Comparison of ENCODE assay signal across 8 mouse cellular contexts in genomic region chr14:47367461-47367860, GRCm38 (mm10). TPM values are rescaled to one million over a fixed set of nuclear protein-coding genes. Genes with fewer than 3 reads are reported as not detected.
DNase-seq lines count a peak whose midpoint lies in the region; ATAC-seq and TF ChIP-seq lines count a peak whose summit lies in the region.

Gene Lgals3 (plus strand): TSS chr14:47367751.

- peak within 1 kb of the TSS; percentile 48; the same call in 1 of the 2 replicates for H3K27ac ChIP-seq in embryonic facial prominence, embryonic 13.5 days
- H3K27ac ChIP-seq in hindbrain, embryonic 10.5 days, result no peak within 1 kb of the TSS
- peak within 1 kb of the TSS; percentile 48 for H3K27ac ChIP-seq in lung, embryonic 14.5 days (ENCODE audit: low read depth)
- peak within 1 kb of the TSS; percentile 63 for H3K27ac ChIP-seq in neural tube, embryonic 15.5 days (replicated peaks)

- no peak within 1 kb of the TSS for H3K9ac ChIP-seq in embryonic facial prominence, embryonic 13.5 days
- H3K9ac ChIP-seq in lung, embryonic 14.5 days, result no peak within 1 kb of the TSS
- H3K9ac ChIP-seq in neural tube, embryonic 15.5 days (replicated peaks), result no peak within 1 kb of the TSS

- no peak within 1 kb of the TSS for H3K4me3 ChIP-seq in embryonic facial prominence, embryonic 13.5 days
- no peak within 1 kb of the TSS for H3K4me3 ChIP-seq in hindbrain, embryonic 10.5 days
- H3K4me3 ChIP-seq in lung, embryonic 14.5 days (ENCODE audit: low read depth, low read length), result 0 out of 2 replicates have a peak within 1 kb of the TSS, but pooled peaks have one; percentile 9
- no peak within 1 kb of the TSS for H3K4me3 ChIP-seq in neural tube, embryonic 15.5 days (replicated peaks)

- H3K36me3 ChIP-seq in embryonic facial prominence, embryonic 13.5 days, result no peaks in the 10 kb centered on the region
- H3K36me3 ChIP-seq in hindbrain, embryonic 10.5 days, result no peaks in the 10 kb centered on the region
- no peaks in the 10 kb centered on the region for H3K36me3 ChIP-seq in lung, embryonic 14.5 days (ENCODE audit: insufficient read depth)
- H3K36me3 ChIP-seq in neural tube, embryonic 15.5 days, result no peaks in the 10 kb centered on the region

- peak within 1 kb of the TSS; percentile 43 for H3K4me2 ChIP-seq in embryonic facial prominence, embryonic 13.5 days
- peak within 1 kb of the TSS; percentile 43 for H3K4me2 ChIP-seq in lung, embryonic 14.5 days
- peak within 1 kb of the TSS; percentile 20; the same call in 1 of the 2 replicates for H3K4me2 ChIP-seq in neural tube, embryonic 15.5 days

- TF ChIP-seq CTCF in lung, embryonic 14.5 days (IDR thresholded peaks at IDR 0.05; ENCODE audit: low read depth), result no peak

- DNase-seq in 416B (ENCODE audit: low read depth), result peak; percentile 61
- peak; percentile 54 for DNase-seq in NIH3T3 (ENCODE audit: low read depth)
- DNase-seq in hindbrain, embryonic 10.5 days (ENCODE audit: low spot score), result peak; percentile 44
- DNase-seq in layer of hippocampus, adult 8-10 months (ENCODE audit: low spot score in 2 of 2), result peak; percentile 64 to 72
- peak; percentile 78 for DNase-seq in lung, embryonic 14.5 days
- no peak for DNase-seq in spleen, postnatal 4 days (ENCODE audit: low spot score in 2 of 2)

- 32% methylated on average over 9 of the region's 9 CpGs for WGBS in embryonic facial prominence, embryonic 13.5 days
- 57% methylated on average over 9 of the region's 9 CpGs for WGBS in hindbrain, embryonic 10.5 days
- 31% methylated on average over 9 of the region's 9 CpGs for WGBS in lung, embryonic 14.5 days
- 46% methylated on average over 9 of the region's 9 CpGs for WGBS in neural tube, embryonic 15.5 days

- H3K27me3 ChIP-seq in embryonic facial prominence, embryonic 13.5 days, result peaks cover 6% of the 10 kb centered on the region
- H3K27me3 ChIP-seq in hindbrain, embryonic 10.5 days (ENCODE audit: insufficient read depth, poor library complexity, severe bottlenecking), result peaks cover 1% of the 10 kb centered on the region
- H3K27me3 ChIP-seq in lung, embryonic 14.5 days (ENCODE audit: insufficient read depth, low read length), result 0 out of 2 replicates have a peak, but pooled peaks cover under 1% of the 10 kb centered on the region
- H3K27me3 ChIP-seq in neural tube, embryonic 15.5 days (replicated peaks), result 0 out of 2 replicates have a peak, but pooled peaks cover 5% of the 10 kb centered on the region

- no peaks in the 10 kb centered on the region for H3K9me3 ChIP-seq in embryonic facial prominence, embryonic 13.5 days
- H3K9me3 ChIP-seq in hindbrain, embryonic 10.5 days, result no peaks in the 10 kb centered on the region
- no peaks in the 10 kb centered on the region for H3K9me3 ChIP-seq in lung, embryonic 14.5 days (ENCODE audit: low read depth, low read length)
- H3K9me3 ChIP-seq in neural tube, embryonic 15.5 days (replicated peaks), result no peaks in the 10 kb centered on the region

- peaks cover 16% of the 10 kb centered on the region for H3K4me1 ChIP-seq in embryonic facial prominence, embryonic 13.5 days
- peaks cover 16% of the 10 kb centered on the region for H3K4me1 ChIP-seq in hindbrain, embryonic 10.5 days (replicated peaks)
- H3K4me1 ChIP-seq in lung, embryonic 14.5 days (ENCODE audit: insufficient read depth), result peaks cover 8% of the 10 kb centered on the region; the same call in 1 of the 2 replicates
- H3K4me1 ChIP-seq in neural tube, embryonic 15.5 days, result peaks cover 21% of the 10 kb centered on the region

- no peak for ATAC-seq in embryonic facial prominence, embryonic 13.5 days (ENCODE audit: insufficient number of reproducible peaks, insufficient read depth, low FRiP score, low TSS enrichment, low read depth)
- ATAC-seq in lung, embryonic 14.5 days (ENCODE audit: insufficient read depth), result peak; percentile 85
- peak; percentile 89 for ATAC-seq in neural tube, embryonic 15.5 days (ENCODE audit: low FRiP score)

RNA-seq across cellular contexts. Expression of gene Lgals3, which starts in this region (rescaled TPM):
- polyA plus RNA-seq in embryonic facial prominence, embryonic 13.5 days (2015; fragmentation: Nextera tagmentation; extraction: Ambion mirVana), result 14.7 and 19.4 TPM in 2 replicates
- polyA plus RNA-seq in hindbrain, embryonic 10.5 days (2016; fragmentation: Nextera tagmentation; extraction: Ambion mirVana), result 0.43 and 0.91 TPM in 2 replicates
- 1 to 10 TPM in 2 of 4 experiments, under 1 TPM in 1, not detected in 1; 0.79 to 2.8 (median 2.6) TPM for total RNA-seq in layer of hippocampus, adult 8-10 months (2022)
- polyA plus RNA-seq in lung, embryonic 14.5 days (2014; fragmentation: Nextera tagmentation; extraction: Ambion mirVana), result 8.1 and 13.6 TPM in 2 replicates
- 5.0 and 9.7 TPM in 2 replicates for polyA plus RNA-seq in neural tube, embryonic 15.5 days (2015; fragmentation: Nextera tagmentation; extraction: Ambion mirVana)

Comparison
In these comparisons a context has a peak if more than half of its experiments do, and no peak if none do; other contexts are left out.
1. Peak in DNase-seq in hindbrain, embryonic 10.5 days; RNA of the gene not detected or under 1 TPM.
2. DNase-seq: peak in 416B (single experiment), NIH3T3 (single experiment), layer of hippocampus, adult 8-10 months (2 of 2) and lung, embryonic 14.5 days (single experiment); none in spleen, postnatal 4 days (0 of 2).
3. Peak in every context shown above with its lines, with median percentiles within 50 percentile points of each other: H3K4me2 ChIP-seq.